Mouse (Mus musculus): ENCODE data around the gene Usp21. TPM values are rescaled to one million over a fixed set of nuclear protein-coding genes. Genes with fewer than 3 reads are reported as not detected.

The Usp21 gene
- polyA plus RNA-seq, 1 experiment from 2014 or later = 119 TPM

DNA sequence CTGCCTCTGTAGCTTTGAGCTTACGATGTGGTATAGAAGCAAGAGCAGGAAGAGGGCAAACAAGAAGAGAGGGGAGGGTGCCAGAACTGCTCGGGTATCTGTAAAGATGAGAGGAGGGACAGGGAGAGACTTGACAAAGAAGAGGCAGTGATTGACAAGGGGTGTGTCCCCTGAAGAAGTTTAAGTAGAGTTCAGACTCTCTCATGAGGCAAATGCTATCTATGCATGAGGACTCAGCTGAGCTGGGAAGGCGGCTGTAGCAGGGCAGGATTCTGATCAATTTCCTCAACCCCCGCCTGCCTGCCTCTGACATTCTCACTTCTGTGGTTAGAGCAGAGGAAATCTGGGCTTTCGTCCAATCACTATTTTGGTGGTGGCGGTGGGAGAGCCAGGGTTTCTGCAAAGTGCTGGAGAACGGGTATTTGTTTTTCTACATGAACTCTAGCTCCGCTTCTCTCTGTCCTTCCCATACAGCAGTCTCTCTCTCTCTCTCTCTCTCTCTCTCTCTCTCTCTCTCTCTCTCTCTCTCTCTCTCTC is 25.1 kb downstream of the Usp21 start:
- Histone ChIP-seq H3K9me3 (no peaks in the 10 kb centered on the region), H3K9ac (replicated peaks) (0 out of 2 replicates have a peak overlapping the region, but pooled peaks have one; percentile 17), H3K4me1 (peaks cover 15% of the 10 kb centered on the region), H3K27ac (replicated peaks) (peak overlapping the region; percentile 50), H3K36me3 (no peaks in the 10 kb centered on the region), H3K4me3 (peak overlapping the region; percentile 29), H3K4me2 (replicated peaks) (peak overlapping the region; percentile 50), H3K27me3 (no peaks in the 10 kb centered on the region)
- peak; percentile 67 for ATAC-seq (ENCODE audit: low FRiP score, low read depth)
- WGBS = 7% methylated on average over 8 of the region's 8 CpGs

DNA sequence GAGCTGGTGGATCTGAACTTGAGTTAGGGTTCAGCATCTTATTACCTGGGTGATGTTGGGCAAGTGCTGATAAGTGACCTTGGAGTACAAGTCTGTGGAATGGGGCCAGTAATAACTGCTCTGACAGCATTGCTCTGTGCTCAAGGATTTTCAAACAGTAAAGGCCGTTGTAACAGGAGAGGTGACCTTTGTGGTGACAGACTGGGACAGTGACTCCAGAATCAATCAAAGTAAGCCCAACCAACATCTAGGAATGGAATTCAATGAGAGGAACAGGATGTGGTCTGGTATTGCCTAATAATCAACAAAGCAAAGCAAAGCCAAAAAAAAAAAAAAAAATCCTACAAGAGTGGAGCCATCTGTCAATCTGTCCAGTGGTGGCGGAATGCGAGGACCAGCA is 27.5 kb downstream of the Usp21 start:
- H3K9ac ChIP-seq (replicated peaks) = no peak overlapping the region
- H3K4me3 ChIP-seq = no peak overlapping the region
- H3K27ac ChIP-seq (replicated peaks) = no peak overlapping the region
- no peaks in the 10 kb centered on the region for H3K36me3 ChIP-seq
- no peak for ATAC-seq (ENCODE audit: low FRiP score, low read depth)
- peaks cover 15% of the 10 kb centered on the region for H3K4me1 ChIP-seq
- no peak overlapping the region for H3K4me2 ChIP-seq (replicated peaks)
- H3K27me3 ChIP-seq = no peaks in the 10 kb centered on the region
- no peaks in the 10 kb centered on the region for H3K9me3 ChIP-seq
- 83% methylated on average over 3 of the region's 3 CpGs for WGBS

DNA sequence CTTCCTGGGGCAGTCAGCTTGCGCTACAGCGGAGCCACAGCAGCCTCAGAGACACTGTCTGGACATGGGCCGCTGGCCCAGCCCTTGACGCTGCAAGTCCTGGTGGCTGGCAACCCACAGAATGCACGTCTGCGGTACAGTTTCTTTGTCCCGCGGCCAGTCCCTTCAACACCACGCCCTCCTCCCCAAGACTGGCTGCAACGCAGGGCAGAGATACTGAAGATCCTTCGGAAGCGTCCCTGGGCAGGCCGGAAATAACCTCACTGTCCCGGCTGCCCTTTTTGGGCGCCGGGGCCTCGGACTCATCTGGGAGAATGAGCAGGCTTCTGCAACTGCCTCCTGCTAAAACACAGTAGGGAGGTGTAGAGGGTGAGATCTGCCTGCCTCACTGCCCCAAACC is 28.9 kb downstream of the Usp21 start:
- no peak overlapping the region for H3K9ac ChIP-seq (replicated peaks)
- WGBS = 82% methylated on average over 17 of the region's 17 CpGs
- ATAC-seq (ENCODE audit: low FRiP score, low read depth) = no peak

DNA sequence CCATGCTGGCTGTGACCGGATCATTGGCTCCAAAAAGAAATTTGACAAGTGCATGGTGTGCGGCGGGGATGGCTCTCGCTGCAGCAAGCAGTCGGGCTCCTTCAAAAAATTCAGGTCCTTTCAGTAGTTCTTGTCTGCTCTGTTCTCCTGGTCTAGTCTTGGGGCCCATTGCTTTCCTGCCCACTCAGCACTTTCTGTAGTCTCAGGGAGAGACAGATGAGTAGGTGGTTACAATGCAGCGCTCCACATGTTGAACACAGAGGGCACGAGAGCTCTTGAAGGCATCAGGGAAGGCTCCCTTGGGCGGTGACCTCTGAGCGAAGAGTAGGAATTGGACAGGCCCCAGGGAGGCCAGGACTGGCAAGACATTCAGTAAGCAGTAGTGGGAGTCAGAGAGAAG is 30.0 kb downstream of the Usp21 start:
- no peak overlapping the region for H3K4me2 ChIP-seq (replicated peaks)
- no peak overlapping the region for H3K4me3 ChIP-seq
- no peak for ATAC-seq (ENCODE audit: low FRiP score, low read depth)
- H3K27ac ChIP-seq (replicated peaks) = no peak overlapping the region
- peaks cover 8% of the 10 kb centered on the region for H3K4me1 ChIP-seq
- no peaks in the 10 kb centered on the region for H3K36me3 ChIP-seq
- H3K9ac ChIP-seq (replicated peaks) = no peak overlapping the region
- H3K9me3 ChIP-seq = no peaks in the 10 kb centered on the region
- peaks cover 2% of the 10 kb centered on the region; the same call in 1 of the 2 replicates for H3K27me3 ChIP-seq
- 88% methylated on average over 9 of the region's 9 CpGs for WGBS

More for the DNA sequence above, 28.9 kb downstream of the Usp21 start:
- peaks cover 15% of the 10 kb centered on the region for H3K4me1 ChIP-seq
- no peak overlapping the region for H3K4me2 ChIP-seq (replicated peaks)
- H3K4me3 ChIP-seq = no peak overlapping the region
- no peaks in the 10 kb centered on the region for H3K36me3 ChIP-seq
- no peak overlapping the region for H3K27ac ChIP-seq (replicated peaks)
- H3K27me3 ChIP-seq = no peaks in the 10 kb centered on the region
- H3K9me3 ChIP-seq = no peaks in the 10 kb centered on the region

DNA sequence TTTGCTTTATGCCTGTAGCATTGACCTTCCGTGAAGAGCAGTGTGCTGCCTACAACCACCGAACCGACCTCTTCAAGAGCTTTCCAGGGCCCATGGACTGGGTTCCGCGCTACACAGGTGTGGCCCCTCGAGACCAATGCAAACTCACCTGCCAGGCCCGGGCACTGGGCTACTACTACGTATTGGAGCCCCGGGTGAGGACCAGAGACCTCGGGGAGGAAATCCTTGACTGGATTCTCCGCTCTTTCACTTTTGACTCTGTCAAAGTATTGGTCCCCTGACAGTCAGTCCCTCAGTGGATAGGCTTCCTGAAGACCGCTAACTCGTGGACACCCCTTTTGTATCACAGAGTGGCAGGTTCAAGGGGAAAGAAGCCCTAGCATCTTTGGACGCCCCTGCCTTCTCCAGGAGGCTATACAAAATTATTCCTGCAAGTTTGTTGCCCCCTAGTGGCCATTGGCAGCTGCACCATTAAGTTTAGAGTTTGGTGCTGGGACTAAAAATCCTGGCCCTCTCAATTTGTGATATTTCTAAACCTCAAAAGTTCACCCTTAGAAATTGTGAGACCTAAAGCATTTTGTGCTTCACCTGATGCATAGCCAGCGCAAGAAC is 30.7 kb downstream of the Usp21 start:
- no peaks in the 10 kb centered on the region for H3K9me3 ChIP-seq
- no peak for ATAC-seq (ENCODE audit: low FRiP score, low read depth)
- H3K27me3 ChIP-seq = peaks cover 3% of the 10 kb centered on the region; the same call in 1 of the 2 replicates
- peaks cover 7% of the 10 kb centered on the region for H3K4me1 ChIP-seq
- no peak overlapping the region for H3K4me2 ChIP-seq (replicated peaks)
- H3K36me3 ChIP-seq = no peaks in the 10 kb centered on the region
- no peak overlapping the region for H3K9ac ChIP-seq (replicated peaks)
- H3K27ac ChIP-seq (replicated peaks) = no peak overlapping the region
- WGBS = 71% methylated on average over 15 of the region's 15 CpGs
- H3K4me3 ChIP-seq = no peak overlapping the region

DNA sequence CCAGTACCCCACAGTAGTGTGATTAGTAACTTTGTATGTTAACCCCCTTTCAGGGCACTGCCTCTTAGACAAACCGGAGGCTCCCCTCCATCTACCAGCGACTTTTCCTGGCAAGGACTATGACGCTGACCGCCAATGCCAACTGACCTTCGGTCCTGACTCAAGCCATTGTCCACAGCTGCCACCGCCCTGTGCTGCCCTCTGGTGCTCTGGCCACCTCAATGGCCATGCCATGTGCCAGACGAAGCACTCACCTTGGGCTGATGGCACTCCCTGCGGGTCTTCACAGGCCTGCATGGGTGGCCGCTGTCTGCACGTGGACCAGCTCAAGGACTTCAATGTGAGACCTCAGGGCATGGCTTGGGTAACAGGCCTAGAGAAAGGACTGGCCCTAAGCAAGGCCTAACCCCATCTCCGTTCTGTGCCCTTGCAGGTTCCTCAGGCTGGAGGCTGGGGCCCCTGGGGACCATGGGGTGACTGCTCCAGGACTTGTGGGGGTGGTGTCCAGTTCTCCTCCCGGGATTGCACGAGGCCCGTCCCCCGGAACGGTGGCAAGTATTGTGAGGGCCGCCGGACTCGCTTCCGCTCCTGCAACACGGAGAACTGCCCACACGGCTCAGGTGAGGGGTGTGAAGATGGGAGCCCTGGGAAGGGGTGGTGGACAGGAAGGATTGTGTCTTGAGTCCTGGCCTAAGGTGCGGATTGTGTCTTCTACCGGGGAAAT is 31.5 kb downstream of the Usp21 start:
- Histone ChIP-seq H3K9ac (replicated peaks) (no peak overlapping the region), H3K9me3 (no peaks in the 10 kb centered on the region), H3K36me3 (no peaks in the 10 kb centered on the region), H3K4me1 (peaks cover 13% of the 10 kb centered on the region), H3K4me3 (no peak overlapping the region), H3K27ac (replicated peaks) (no peak overlapping the region), H3K27me3 (peaks cover 3% of the 10 kb centered on the region; the same call in 1 of the 2 replicates), H3K4me2 (replicated peaks) (no peak overlapping the region)
- WGBS = 91% methylated on average over 24 of the region's 24 CpGs
- ATAC-seq (ENCODE audit: low FRiP score, low read depth) = no peak; the same call in 1 of the 2 replicates

DNA sequence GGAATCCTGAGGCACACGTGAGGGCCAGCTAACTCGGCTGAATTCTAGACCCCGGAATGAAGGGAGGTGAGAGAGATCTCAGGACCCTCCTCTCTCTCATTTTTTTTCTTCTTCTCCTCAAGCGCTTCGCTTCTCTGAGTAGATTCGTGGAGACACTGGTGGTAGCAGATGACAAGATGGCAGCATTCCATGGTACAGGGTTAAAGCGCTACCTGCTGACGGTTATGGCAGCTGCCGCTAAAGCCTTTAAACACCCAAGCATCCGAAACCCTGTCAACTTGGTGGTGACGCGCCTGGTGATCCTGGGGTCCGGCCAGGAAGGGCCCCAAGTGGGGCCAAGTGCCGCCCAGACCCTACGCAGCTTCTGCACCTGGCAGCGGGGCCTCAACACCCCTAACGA is 35.4 kb downstream of the Usp21 start:
- 46% methylated on average over 17 of the region's 17 CpGs for WGBS

DNA sequence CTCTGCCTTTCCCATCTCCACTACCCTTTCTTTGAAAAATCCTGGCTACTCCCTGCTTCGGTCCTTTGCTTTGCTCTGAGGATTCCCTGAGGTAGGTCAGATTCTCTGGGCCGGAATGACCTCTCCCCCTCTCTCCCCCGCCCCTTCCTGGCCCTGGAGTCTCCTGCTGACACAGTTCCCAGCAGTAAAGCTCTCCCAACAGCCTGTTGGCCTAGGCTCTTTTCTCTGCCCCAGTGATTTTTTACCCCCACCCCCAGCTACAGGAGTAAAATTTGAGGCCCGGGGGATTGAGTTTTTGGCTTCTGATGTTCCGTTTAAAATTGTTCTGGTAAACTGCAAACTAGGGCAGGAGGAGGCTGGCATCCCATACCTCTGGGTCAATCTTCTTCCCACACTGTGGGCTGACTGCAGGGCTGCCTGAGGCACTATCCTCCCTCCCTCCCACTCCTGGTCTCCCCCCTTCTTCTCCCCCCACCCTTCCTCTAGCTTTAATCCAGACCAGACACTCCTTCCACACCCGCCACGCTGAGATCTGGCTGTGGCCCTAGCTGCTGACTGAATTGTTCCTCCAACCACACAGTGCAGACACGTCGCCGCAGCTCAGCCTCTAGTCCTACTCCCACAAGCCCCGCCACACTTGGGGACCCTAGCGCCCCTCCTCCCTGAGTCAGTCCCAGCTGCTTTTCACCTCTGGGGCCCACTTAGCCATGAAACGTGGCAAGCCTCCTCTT is 36.0 kb downstream of the Usp21 start:
- peaks cover 8% of the 10 kb centered on the region; the same call in 1 of the 2 replicates for H3K27me3 ChIP-seq
- H3K4me2 ChIP-seq (replicated peaks) = peak overlapping the region; percentile 50
- H3K27ac ChIP-seq (replicated peaks) = peak overlapping the region; percentile 46
- peak overlapping the region; percentile 25 for H3K4me3 ChIP-seq
- 4% methylated on average over 13 of the region's 13 CpGs for WGBS
- no peaks in the 10 kb centered on the region for H3K9me3 ChIP-seq
- 0 out of 2 replicates have a peak, but pooled peaks have one; percentile 4 for ATAC-seq (ENCODE audit: low FRiP score, low read depth)
- peaks cover 42% of the 10 kb centered on the region for H3K4me1 ChIP-seq
- peak overlapping the region; percentile 26 for H3K9ac ChIP-seq (replicated peaks)
- H3K36me3 ChIP-seq = no peaks in the 10 kb centered on the region

More for the DNA sequence above, 35.4 kb downstream of the Usp21 start:
- Histone ChIP-seq H3K36me3 (no peaks in the 10 kb centered on the region), H3K27me3 (peaks cover 8% of the 10 kb centered on the region; the same call in 1 of the 2 replicates), H3K4me1 (peaks cover 41% of the 10 kb centered on the region), H3K9me3 (no peaks in the 10 kb centered on the region), H3K27ac (replicated peaks) (peak overlapping the region; percentile 46; the same call in 1 of the 2 replicates), H3K4me3 (0 out of 2 replicates have a peak overlapping the region, but pooled peaks have one; percentile 8), H3K9ac (replicated peaks) (no peak overlapping the region; the same call in 1 of the 2 replicates), H3K4me2 (replicated peaks) (peak overlapping the region; percentile 50)
- ATAC-seq (ENCODE audit: low FRiP score, low read depth) = no peak

DNA sequence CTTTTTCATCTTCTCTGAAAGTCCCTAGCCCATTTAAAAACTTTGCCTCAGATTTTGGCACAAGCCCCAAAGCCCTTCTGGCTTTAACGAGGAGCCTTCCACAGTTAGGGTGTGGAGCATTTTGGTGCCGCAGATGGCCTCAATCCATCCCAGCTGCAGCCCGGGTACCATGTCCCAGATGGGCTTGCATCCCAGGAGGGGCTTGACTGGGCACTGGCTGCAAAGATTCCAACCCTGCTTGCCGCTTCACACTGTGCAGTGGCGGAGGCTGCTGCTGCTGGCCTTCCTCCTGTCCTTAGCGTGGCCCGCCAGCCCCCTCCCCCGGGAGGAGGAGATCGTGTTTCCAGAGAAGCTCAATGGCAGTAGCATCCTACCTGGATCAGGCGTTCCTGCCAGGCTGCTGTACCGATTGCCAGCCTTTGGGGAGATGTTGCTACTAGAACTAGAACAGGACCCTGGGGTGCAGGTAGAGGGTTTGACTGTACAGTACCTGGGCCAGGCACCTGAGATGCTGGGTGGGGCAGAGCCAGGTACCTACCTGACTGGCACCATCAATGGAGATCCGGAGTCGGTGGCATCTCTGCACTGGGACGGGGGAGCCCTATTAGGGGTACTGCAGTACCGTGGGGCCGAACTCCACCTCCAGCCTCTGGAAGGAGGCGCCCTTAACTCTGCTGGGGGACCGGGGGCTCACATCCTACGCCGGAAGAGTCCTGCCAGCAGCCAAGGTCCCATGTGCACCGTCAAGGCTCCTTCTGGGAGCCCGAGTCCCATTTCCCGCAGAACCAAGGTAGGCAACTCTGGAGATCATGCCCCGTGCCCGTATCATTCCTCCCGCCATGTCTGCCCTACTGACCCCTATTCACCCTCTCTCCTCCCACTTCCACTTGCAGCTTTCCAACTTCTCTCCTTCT is 36.9 kb downstream of the Usp21 start, which contains the start of gene Ndufs2:
Gene Ndufs2, minus strand, starts transcription at position 709 of the 914 bp plus-strand sequence.
- 8% methylated on average over 26 of the region's 26 CpGs for WGBS
- H3K9ac ChIP-seq (replicated peaks) = peak within 1 kb of the TSS; percentile 26
- H3K27me3 ChIP-seq = peaks cover 8% of the 10 kb centered on the region; the same call in 1 of the 2 replicates
- peak within 1 kb of the TSS; percentile 25 for H3K4me3 ChIP-seq
- no peaks in the 10 kb centered on the region for H3K36me3 ChIP-seq
- no peaks in the 10 kb centered on the region for H3K9me3 ChIP-seq
- peak within 1 kb of the TSS; percentile 50 for H3K4me2 ChIP-seq (replicated peaks)
- ATAC-seq (ENCODE audit: low FRiP score, low read depth) = no peak
- H3K27ac ChIP-seq (replicated peaks) = peak within 1 kb of the TSS; percentile 60
- H3K4me1 ChIP-seq = peaks cover 48% of the 10 kb centered on the region

DNA sequence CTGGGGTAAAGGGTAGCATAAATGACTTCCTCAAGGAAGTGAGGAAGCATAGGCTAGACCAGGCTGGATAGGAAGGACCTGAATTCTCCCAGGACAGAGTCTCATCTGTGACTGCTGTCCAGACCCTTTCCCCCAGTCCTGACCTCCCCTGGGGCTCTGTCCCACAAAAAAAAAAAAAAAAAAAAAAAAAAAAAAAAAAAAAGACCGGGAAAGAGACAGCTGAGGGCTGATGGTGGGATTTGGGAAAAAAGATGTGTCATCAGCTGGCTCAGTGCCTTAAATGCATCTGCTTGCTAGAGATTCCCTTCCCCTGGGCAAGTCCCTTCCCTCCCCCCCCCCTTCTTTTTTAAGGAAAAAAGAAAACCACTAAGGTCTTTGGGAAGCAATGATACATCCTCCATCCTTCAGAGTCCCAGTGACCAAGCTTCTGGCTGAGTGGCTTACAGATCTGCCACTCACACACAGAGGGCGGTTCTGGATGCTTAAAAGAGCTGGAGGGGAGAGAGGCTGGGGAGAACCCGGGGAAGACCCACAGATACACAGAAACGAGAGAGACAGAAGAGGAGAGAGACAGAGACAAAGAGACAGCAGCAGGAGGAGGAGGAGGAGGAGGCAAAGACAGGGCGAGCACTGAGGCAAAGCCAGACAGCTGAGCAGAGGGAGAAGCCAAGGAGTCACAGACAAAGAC is 37.7 kb downstream of the Usp21 start, which contains the start of gene Adamts4:
Gene Adamts4, plus strand, starts transcription at position 509 of the 688 bp plus-strand sequence.
- Histone ChIP-seq H3K27me3 (peaks cover 8% of the 10 kb centered on the region; the same call in 1 of the 2 replicates), H3K4me2 (replicated peaks) (peak within 1 kb of the TSS; percentile 50), H3K9me3 (no peaks in the 10 kb centered on the region), H3K9ac (replicated peaks) (peak within 1 kb of the TSS; percentile 26), H3K4me1 (peaks cover 53% of the 10 kb centered on the region), H3K27ac (replicated peaks) (peak within 1 kb of the TSS; percentile 60), H3K36me3 (no peaks in the 10 kb centered on the region), H3K4me3 (peak within 1 kb of the TSS; percentile 25)
- 23% methylated on average over 5 of the region's 5 CpGs for WGBS
- no peak for ATAC-seq (ENCODE audit: low FRiP score, low read depth)

Measured in midbrain, embryonic 12.5 days (tissue).